Mouse (Mus musculus) limb, embryonic 12.5 days (tissue): ENCODE results near the gene Hmga1b. TPM values are rescaled to one million over a fixed set of nuclear protein-coding genes. Genes with fewer than 3 reads are reported as not detected.
A peak's percentile ranks its signal among the peaks of the same experiment; 100 is the strongest.
"Not testable (repeated sequence)": the region's sequence is repeated elsewhere in the genome, so short reads cannot be mapped to it uniquely, and the experiment has no call there.

Experiments used
- ATAC-seq: fragments of 200-750 bp; cut with Nextera tagmentation; 2 replicates; pipeline ENCODE4 v1.8.0; 2017; ENCODE audit warnings: low read depth, moderate TSS enrichment; ENCODE audit not compliant: insufficient number of reproducible peaks, insufficient read depth, low FRiP score, low TSS enrichment
- H3K27ac ChIP-seq: fragments of 300-500 bp; sonication (generic); 2 replicates; pipeline ENCODE4 v1.5.1; 2016; ENCODE audit warnings: mild to moderate bottlenecking, moderate library complexity
- H3K27me3 ChIP-seq: fragments of 300-500 bp; sonication (generic); 2 replicates; pipeline ENCODE4 v1.6.1; 2016; ENCODE audit warnings: mild to moderate bottlenecking, moderate library complexity
- H3K36me3 ChIP-seq: fragments of 300-500 bp; sonication (generic); 2 replicates; pipeline ENCODE4 v1.6.1; 2016; ENCODE audit warnings: mild to moderate bottlenecking, moderate library complexity
- H3K4me1 ChIP-seq: fragments of 300-500 bp; sonication (generic); replicated peaks from 2 replicates; pipeline ENCODE4 v1.6.1; 2016
- H3K4me2 ChIP-seq: fragments of 300-500 bp; sonication (generic); 2 replicates; pipeline ENCODE4 v1.6.1; 2016; ENCODE audit warnings: mild to moderate bottlenecking, moderate library complexity
- H3K4me3 ChIP-seq: fragments of 300-500 bp; sonication (generic); replicated peaks from 2 replicates; pipeline ENCODE4 v1.5.1; 2016; ENCODE audit warnings: mild to moderate bottlenecking
- H3K9ac ChIP-seq: fragments of 300-500 bp; sonication (generic); replicated peaks from 2 replicates; pipeline ENCODE4 v1.6.1; 2016; ENCODE audit warnings: mild to moderate bottlenecking, moderate library complexity
- H3K9me3 ChIP-seq: fragments of 300-500 bp; sonication (generic); 2 replicates; pipeline ENCODE4 v1.6.1; 2016; ENCODE audit warnings: mild to moderate bottlenecking, moderate library complexity
- WGBS: fragments of 180-500 bp; shearing (Covaris S2); methylation state at CpG from one replicate; pipeline ENCODE4 v1.1.7; 2016; 5-methylcytosine and 5-hydroxymethylcytosine counted together
- polyA plus RNA-seq: library from polyadenylated mRNA; unstranded; fragments of >200 nt; fragmentation: Nextera tagmentation; extraction: Ambion mirVana; gene quantifications from 2 replicates; pipeline ENCODE4 v1.2.1, GENCODE M21; 2016

The Hmga1b gene
- polyA plus RNA-seq, 1 experiment from 2014 or later: 8.4 TPM

DNA sequence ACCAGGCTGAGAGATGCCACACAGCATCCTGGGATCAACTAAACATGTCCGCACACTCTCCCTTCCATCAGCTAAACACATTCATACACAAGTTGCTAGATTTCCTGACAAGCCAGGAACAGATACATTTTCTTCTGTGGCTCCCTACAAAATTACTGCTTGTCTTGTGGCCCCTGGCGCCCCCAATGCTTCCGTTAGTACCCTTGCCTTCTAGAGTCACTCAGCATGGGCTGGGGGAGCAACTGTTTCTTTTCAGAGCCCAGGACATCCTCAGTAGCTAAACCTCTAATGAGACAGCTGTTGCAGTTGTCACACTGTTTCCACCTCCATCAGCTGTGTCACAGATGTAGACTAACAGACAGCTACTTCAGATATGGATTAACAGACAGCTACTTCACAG is 10.2 kb downstream of the Hmga1b start:
- H3K4me1 ChIP-seq: 0 out of 2 replicates have a peak, but pooled peaks cover 9% of the 10 kb centered on the region
- H3K4me3 ChIP-seq: no peak overlapping the region
- H3K36me3 ChIP-seq: no peaks in the 10 kb centered on the region
- H3K27me3 ChIP-seq: no peaks in the 10 kb centered on the region
- no peak for ATAC-seq
- no peak overlapping the region for H3K4me2 ChIP-seq
- WGBS: 78% methylated on average over 3 of the region's 3 CpGs
- no peak overlapping the region for H3K9ac ChIP-seq
- H3K9me3 ChIP-seq: no peaks in the 10 kb centered on the region; the same call in 1 of the 2 replicates
- no peak overlapping the region for H3K27ac ChIP-seq

DNA sequence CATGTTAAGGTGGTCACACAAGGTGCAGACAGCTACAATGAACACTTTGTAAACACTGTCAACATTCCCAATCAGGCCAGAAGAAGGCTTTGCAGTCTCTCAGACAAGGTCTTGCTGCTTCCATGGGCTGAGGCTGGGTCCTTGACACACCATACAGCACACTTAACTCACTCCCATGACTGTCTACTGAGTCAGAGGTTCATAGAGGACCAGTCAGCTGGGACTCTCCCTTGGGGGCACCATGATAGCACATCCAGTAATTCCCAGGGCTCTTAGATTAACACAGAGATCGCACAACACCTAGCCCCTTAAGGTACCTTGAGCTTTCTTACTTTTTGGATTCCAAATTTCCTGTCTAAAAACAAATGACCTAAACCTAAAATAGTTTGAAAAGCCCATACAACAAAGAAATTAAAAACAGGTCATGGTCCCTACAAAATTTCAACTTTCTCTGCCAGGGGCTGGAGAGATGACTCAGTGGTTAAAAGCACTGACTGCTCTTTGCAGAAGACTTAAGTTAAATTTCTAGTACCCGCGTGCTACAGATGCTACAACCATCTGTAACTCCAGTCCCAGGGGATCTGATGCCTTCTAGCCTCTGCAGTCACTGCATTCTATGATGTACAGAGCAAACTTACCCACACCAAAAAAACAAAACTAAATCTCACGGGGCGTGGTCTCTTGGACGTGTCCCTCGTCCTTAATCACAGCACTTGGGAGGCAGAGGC is 11.0 kb downstream of the Hmga1b start:
- no peak overlapping the region; the same call in 1 of the 2 replicates for H3K9ac ChIP-seq
- no peak overlapping the region for H3K27ac ChIP-seq
- no peaks in the 10 kb centered on the region for H3K36me3 ChIP-seq
- 0 out of 2 replicates have a peak, but pooled peaks cover 9% of the 10 kb centered on the region for H3K4me1 ChIP-seq
- 85% methylated on average over 7 of the region's 7 CpGs for WGBS
- H3K9me3 ChIP-seq: no peaks in the 10 kb centered on the region; the same call in 1 of the 2 replicates
- ATAC-seq: no peak
- H3K4me3 ChIP-seq: no peak overlapping the region
- H3K4me2 ChIP-seq: no peak overlapping the region
- no peaks in the 10 kb centered on the region for H3K27me3 ChIP-seq

DNA sequence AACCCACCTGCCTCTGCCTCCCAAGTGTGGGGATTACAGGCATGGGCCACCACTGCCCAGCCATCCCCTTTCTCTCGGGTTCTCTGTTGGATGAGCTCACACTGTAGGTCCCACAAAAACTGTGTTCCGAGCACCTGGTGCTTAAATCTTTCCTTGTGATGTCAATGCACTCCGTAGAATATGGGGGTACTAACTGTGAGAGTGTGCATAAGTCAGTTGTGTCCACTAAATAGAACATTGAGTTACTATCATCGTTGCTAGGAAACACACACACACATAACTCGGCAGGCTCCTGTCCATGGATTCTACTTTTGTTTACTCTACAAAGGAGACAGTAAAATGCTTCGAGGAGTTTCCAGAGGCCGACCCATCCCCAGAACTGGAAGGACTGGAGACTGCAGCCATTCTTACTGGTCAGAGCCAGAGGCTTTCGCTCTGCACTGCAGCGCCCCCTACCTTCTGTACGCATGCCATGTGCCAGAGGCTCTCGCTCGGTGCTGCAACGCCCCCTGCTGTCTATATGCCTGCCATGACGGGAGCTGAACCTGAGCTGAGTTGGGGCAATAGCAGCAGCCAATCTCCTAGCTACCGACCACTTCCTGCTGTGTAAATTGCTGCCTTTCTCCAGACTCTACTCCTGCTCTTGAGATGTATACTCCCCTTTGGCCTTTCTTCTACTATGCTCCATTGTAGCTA is 13.3 kb downstream of the Hmga1b start:
- H3K4me1 ChIP-seq: 0 out of 2 replicates have a peak, but pooled peaks cover 9% of the 10 kb centered on the region
- H3K27ac ChIP-seq: no peak overlapping the region
- WGBS: 29% methylated on average over 15 of the region's 15 CpGs
- no peaks in the 10 kb centered on the region for H3K27me3 ChIP-seq
- no peak overlapping the region for H3K4me3 ChIP-seq
- ATAC-seq: peak; percentile 73
- 0 out of 2 replicates have a peak overlapping the region, but pooled peaks have one; percentile 2 for H3K4me2 ChIP-seq
- H3K9ac ChIP-seq: no peak overlapping the region
- peaks cover 11% of the 10 kb centered on the region; the same call in 1 of the 2 replicates for H3K36me3 ChIP-seq
- H3K9me3 ChIP-seq: no peaks in the 10 kb centered on the region; the same call in 1 of the 2 replicates

DNA sequence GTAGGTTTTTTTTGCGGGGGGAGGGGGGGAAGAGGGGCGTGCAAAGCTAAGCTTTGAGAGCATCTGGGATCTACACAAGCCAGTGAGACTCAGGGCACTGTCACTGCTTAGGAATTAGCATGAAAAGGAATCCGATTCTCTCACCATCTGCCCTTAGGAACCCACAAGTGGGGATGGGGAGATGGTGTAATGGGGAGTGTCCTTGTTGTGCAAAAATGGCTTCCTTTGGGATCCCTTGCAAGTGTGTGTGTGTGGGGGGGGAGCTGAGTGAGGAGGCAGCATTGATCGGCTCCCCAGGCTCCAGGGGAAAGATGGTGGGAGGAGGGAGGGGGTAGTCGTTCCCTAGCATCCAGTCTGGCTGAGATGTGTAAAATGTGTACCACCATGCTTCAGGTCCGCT is 14.5 kb downstream of the Hmga1b start:
- 35% methylated on average over 6 of the region's 6 CpGs for WGBS
- H3K9me3 ChIP-seq: no peaks in the 10 kb centered on the region
- H3K27ac ChIP-seq: no peak overlapping the region
- 0 out of 2 replicates have a peak overlapping the region, but pooled peaks have one; percentile 8 for H3K9ac ChIP-seq
- peaks cover 20% of the 10 kb centered on the region for H3K36me3 ChIP-seq
- ATAC-seq: no peak
- no peaks in the 10 kb centered on the region for H3K27me3 ChIP-seq
- 0 out of 2 replicates have a peak, but pooled peaks cover 9% of the 10 kb centered on the region for H3K4me1 ChIP-seq
- H3K4me2 ChIP-seq: no peak overlapping the region
- H3K4me3 ChIP-seq: no peak overlapping the region

DNA sequence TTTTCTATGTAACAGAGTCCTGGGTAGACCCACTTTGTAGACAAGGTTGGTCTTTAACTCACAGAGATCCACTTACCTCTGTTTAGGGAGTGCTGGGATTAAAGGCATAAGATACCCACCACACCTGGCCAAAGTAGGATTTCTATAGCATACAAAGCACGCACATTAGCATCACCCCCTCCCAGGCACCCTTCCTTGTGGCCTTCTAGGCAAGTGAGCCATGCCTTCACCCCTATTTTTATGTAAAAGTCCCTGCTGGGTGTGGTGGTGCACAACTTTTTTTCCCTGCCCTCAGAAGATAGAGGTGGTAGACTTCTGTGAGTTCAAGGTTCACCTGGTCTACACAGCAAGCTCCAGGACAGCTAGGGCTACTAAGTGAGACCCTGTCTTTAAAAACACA is 17.3 kb downstream of the Hmga1b start:
- no peak overlapping the region for H3K4me3 ChIP-seq
- peaks cover 19% of the 10 kb centered on the region for H3K4me1 ChIP-seq
- no peak overlapping the region for H3K27ac ChIP-seq
- H3K4me2 ChIP-seq: no peak overlapping the region
- H3K9me3 ChIP-seq: no peaks in the 10 kb centered on the region
- WGBS: 94% methylated on average over 1 of the region's 1 CpGs
- H3K9ac ChIP-seq: no peak overlapping the region
- H3K27me3 ChIP-seq: no peaks in the 10 kb centered on the region
- no peak for ATAC-seq
- peaks cover 24% of the 10 kb centered on the region for H3K36me3 ChIP-seq

DNA sequence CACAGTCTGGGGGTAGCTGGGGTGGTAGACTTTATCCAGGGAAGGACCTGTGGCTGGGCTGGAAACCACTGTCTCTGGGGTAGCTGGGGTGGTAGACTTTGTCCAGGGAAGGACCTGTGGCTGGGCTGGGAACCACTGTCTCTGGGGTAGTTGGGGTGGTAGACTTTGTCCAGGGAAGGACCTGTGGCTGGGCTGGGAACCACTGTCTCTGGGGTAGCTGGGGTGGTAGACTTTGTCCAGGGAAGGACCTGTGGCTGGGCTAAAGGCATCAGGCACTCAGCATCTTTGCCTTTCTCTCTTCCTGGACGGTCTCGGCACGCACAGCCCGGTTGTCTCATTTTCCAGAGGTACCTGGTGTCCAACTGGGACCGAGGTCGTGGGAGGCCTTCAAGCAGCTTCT is 18.8 kb downstream of the Hmga1b start:
- not testable (repeated sequence) for H3K27me3 ChIP-seq, H3K4me3 ChIP-seq, ATAC-seq, H3K9me3 ChIP-seq, H3K9ac ChIP-seq, H3K4me2 ChIP-seq, H3K27ac ChIP-seq
- Histone ChIP-seq H3K36me3 (peaks cover 30% of the 10 kb centered on the region), H3K4me1 (peaks cover 21% of the 10 kb centered on the region)
- WGBS: 88% methylated on average over 6 of the region's 6 CpGs

DNA sequence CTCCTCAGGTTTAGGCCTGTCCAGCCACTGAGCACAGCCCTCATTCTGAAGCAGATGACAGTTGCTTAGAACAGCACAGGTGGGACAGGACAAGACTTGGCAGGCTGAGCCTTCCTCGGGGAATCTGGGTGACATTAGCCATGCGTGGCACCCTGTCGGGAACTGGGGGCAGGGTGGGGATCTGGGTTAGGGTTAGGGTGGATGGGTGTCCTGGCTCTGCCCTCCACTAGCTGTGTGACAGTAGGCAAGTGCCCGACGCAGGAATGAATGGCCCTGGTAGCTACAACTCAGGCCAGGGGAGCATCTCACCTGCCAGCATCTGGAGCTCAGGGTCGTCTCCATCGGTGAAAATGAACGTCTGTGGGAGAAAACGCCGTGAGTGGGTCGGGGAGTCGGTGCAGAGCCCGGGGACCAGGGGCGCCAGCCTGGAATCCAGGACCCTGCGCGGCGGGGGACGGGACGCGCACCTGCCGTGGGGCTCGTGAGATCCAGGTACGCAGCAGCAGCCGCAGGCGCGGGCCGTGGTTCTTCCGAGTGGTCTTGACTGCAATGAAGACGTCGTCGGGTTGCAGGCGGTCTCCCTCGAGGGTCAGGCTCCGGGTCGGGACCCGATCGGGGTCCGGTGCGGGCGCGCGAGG is 21.0 kb downstream of the Hmga1b start:
- H3K36me3 ChIP-seq: peaks cover 52% of the 10 kb centered on the region
- peak overlapping the region; percentile 89 for H3K9ac ChIP-seq
- H3K9me3 ChIP-seq: no peaks in the 10 kb centered on the region
- H3K4me3 ChIP-seq: peak overlapping the region; percentile 99
- no peaks in the 10 kb centered on the region for H3K27me3 ChIP-seq
- WGBS: 3% methylated on average over 42 of the region's 42 CpGs
- H3K27ac ChIP-seq: peak overlapping the region; percentile 85; the same call in 1 of the 2 replicates
- ATAC-seq: 0 out of 2 replicates have a peak, but pooled peaks have one; percentile 27
- H3K4me2 ChIP-seq: peak overlapping the region; percentile 95
- peaks cover 20% of the 10 kb centered on the region for H3K4me1 ChIP-seq

DNA sequence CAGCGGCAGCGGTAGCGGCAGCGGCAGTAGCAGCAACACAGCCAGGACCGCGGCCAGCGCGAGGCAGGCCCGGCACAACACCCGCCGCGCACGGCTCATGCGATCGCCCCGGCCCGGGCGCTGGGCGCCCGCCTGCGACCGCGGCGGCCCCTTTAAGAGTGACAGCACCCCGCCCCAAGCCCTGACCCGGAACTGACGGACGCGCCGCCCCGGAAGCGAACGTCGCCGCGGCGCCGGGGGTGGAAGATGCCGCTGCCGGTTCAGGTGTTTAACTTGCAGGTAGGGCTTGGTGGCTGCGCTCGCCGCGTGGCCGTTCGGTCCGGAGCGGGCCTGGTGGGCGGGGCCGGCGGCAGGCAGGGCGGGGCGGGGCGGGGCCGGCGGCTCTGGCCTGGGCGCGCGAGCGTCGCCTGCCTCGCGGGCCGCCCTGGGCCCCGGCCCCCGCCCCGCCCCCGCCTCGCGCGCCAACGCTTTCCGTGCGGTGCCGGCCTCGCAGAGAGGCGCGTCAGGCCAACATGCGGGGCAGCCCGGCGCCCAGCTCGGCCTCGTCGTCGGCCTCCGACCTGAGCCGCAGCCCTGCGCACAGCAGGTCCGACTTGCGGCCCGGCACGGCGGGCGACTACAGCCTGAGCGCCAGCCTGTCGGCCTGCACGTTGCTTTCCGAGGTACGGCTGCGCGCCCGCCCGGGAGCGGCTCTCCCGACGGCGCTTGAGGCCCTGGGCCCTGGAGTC is 21.6 kb downstream of the Hmga1b start, which contains the start of the genes Rfng and Gps1:
TSS of gene Rfng (minus strand) at position 144 of the 728 bp plus-strand sequence.
TSS of gene Gps1 (plus strand) at position 209 of the 728 bp plus-strand sequence.
- Histone ChIP-seq H3K4me2 (peak within 1 kb of the TSS; percentile 95), H3K27me3 (no peaks in the 10 kb centered on the region), H3K4me3 (peak within 1 kb of the TSS; percentile 99), H3K9ac (peak within 1 kb of the TSS; percentile 89), H3K9me3 (no peaks in the 10 kb centered on the region), H3K36me3 (peaks cover 56% of the 10 kb centered on the region), H3K4me1 (peaks cover 20% of the 10 kb centered on the region), H3K27ac (peak within 1 kb of the TSS; percentile 85)
- ATAC-seq: peak; percentile 77
- under 1% methylated on average over 78 of the region's 107 CpGs for WGBS

DNA sequence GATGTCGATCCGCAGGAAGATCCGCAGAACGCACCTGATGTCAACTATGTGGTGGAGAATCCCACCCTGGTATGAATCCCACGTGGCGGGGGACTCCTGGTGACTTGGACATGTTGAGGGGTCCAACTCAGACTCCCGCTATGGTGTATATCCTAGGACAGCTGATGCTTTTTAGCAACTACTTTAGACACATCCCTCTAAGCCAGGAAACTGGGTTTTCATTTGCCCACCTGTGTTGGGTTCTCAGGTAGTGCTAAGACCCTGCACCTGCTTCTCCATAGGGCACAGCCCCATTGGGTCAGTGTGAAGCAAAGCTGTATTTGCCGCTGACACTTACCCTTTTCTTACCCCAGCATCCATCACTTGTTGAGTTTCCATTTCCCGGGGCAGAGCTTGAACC is 22.6 kb downstream of the Hmga1b start:
- H3K4me1 ChIP-seq: peaks cover 20% of the 10 kb centered on the region
- peaks cover 62% of the 10 kb centered on the region for H3K36me3 ChIP-seq
- peak overlapping the region; percentile 85; the same call in 1 of the 2 replicates for H3K27ac ChIP-seq
- no peaks in the 10 kb centered on the region for H3K27me3 ChIP-seq
- no peaks in the 10 kb centered on the region for H3K9me3 ChIP-seq
- WGBS: 38% methylated on average over 9 of the region's 9 CpGs
- H3K4me3 ChIP-seq: peak overlapping the region; percentile 99
- peak overlapping the region; percentile 95 for H3K4me2 ChIP-seq
- H3K9ac ChIP-seq: peak overlapping the region; percentile 89
- ATAC-seq: no peak

DNA sequence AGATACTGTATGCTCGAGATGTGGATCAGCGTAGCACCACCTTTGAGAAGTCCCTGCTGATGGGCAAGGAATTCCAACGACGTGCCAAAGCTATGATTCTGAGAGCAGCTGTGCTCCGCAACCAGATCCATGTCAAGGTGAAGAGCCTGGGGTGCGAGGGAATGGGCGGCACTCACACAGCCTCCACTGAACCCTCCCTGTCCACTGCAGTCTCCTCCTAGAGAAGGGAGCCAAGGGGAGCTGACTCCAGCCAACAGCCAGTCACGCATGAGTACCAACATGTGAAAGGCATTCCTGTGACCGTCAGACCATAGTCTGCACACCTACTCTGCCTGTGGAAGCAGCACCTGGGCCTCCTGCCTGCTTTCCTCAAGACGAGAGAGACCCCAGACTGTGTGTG is 25.9 kb downstream of the Hmga1b start:
- peaks cover 11% of the 10 kb centered on the region for H3K4me1 ChIP-seq
- not testable (repeated sequence) for H3K27me3 ChIP-seq, H3K4me3 ChIP-seq, H3K9me3 ChIP-seq, H3K9ac ChIP-seq, H3K4me2 ChIP-seq, ATAC-seq, H3K27ac ChIP-seq
- peaks cover 75% of the 10 kb centered on the region for H3K36me3 ChIP-seq
- 83% methylated on average over 10 of the region's 10 CpGs for WGBS
